Mouse (Mus musculus): ENCODE data around the gene Adar.

DNA sequence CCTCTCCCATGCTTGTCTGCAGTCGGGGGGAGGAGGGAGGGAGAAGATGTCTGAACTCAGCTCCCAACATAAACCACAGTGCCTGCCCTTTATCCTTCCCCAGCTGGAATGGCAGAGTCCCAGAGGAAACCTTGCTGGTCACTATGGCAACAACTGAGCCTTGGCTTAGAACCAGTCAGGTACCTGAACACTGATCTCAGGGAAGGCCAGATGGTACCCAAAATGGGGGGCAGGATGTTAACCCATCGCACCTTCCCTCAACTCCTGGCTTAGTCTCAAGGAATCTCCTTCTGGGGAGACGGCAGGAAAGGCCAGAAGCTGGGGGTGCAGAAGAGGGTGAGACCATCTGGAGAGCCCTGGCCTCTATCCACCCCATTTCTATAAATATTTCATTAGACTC is 45.0 kb downstream of the Adar start:
- TF ChIP-seq GATA1 (IDR thresholded peaks at IDR 0.05; ENCODE audit: borderline replicate concordance, low read length), result no peak
- no peak for TF ChIP-seq FLI1 (IDR thresholded peaks at IDR 0.05; ENCODE audit: low read length)

Data from megakaryocyte, embryonic 14.5 days (primary cell).